Mouse (Mus musculus) cortical plate, adult 2 months (tissue): Measurements from ENCODE around the gene Fcho1. TPM values are rescaled to one million over a fixed set of nuclear protein-coding genes. Genes with fewer than 3 reads are reported as not detected.

Experiments used
- H3K27ac ChIP-seq: fragments of 200-500 bp; 2 replicates; pipeline ENCODE4 v1.5.1; 2012; ENCODE audit warnings: low read length, control low read depth, inconsistent platforms; ENCODE audit not compliant: insufficient read depth
- H3K4me1 ChIP-seq: fragments of 200-500 bp; 2 replicates; pipeline ENCODE4 v1.6.1; 2011; ENCODE audit warnings: low read length; ENCODE audit not compliant: control insufficient read depth, insufficient read depth
- H3K4me3 ChIP-seq: fragments of 200-500 bp; 2 replicates; pipeline ENCODE4 v1.5.1; 2011; ENCODE audit warnings: mild to moderate bottlenecking, low read length, control low read depth; ENCODE audit not compliant: insufficient read depth
- CTCF ChIP-seq: fragments of 200-500 bp; IDR thresholded peaks from 2 replicates; pipeline ENCODE4 v1.5.1; 2011; ENCODE audit warnings: mild to moderate bottlenecking, control low read depth, low read length; ENCODE audit not compliant: insufficient read depth; ENCODE audit errors: extremely low read depth
- POLR2A ChIP-seq: fragments of 200-500 bp; IDR thresholded peaks from 2 replicates; pipeline ENCODE4 v1.6.1; 2011; ENCODE audit warnings: mild to moderate bottlenecking, low read length, control low read depth; ENCODE audit not compliant: insufficient read depth; ENCODE audit errors: extremely low read depth
- polyA plus RNA-seq: library from polyadenylated mRNA; depleted of rRNA; stranded (reverse); fragments of >200 nt; gene quantifications from 2 replicates; pipeline ENCODE4 v1.2.3, GENCODE M21; 2012

The Fcho1 gene
- polyA plus RNA-seq, 1 experiment, result 218 TPM

DNA sequence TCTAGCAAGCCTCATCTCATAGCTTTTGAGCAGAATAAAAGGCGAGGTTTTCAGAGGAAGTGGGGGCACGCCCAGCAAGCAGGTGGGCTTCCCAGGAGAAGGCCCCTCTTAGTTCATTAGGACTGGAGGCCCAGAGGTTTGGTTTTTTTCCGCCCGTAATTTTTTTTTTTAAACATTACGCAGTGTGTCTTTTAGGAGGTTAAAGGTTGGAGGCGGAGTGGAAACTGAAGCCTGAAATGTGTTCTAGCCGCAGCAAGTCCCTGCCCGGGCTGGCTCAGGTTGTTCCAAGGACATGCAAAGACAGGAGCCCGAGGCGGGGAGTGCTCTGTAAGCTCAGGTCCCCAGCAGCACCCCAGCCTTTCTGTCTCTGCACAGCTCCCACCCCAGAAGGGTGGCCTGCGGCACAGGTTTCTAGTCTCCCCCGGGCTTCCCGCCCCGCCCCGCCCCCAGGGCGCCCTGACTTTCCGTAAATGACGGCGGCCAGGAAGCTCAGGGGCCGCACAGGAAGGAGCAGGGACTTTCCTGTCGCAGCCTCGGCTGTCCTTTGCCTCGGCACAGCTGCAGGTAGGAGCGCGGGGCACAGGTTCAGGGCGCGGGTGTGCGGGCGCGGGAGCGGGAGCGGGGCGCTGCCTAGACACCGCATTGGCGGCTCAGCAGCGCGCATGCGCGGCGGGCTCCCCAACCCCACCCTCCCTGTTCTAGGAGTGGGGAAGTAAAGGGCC is 49.3 kb downstream of the Fcho1 start, which contains the start of gene Jak3:
Gene Jak3, plus strand, starts transcription at position 277 of the 722 bp plus-strand sequence.
- H3K27ac ChIP-seq, result peak within 1 kb of the TSS; percentile 60; the same call in 1 of the 2 replicates
- TF ChIP-seq CTCF (no peak), POLR2A (peak; percentile 39; the same call in 1 of the 2 replicates)

GRCm38 (mm10) chr8:71675456-71676019 is 50.0 kb downstream of the Fcho1 start:
- TF ChIP-seq POLR2A (no peak), CTCF (no peak)
- Histone ChIP-seq H3K4me3 (peak overlapping the region; percentile 67), H3K27ac (no peak overlapping the region), H3K4me1 (peaks cover 4% of the 10 kb centered on the region; the same call in 1 of the 2 replicates)

More for the DNA sequence above, 49.3 kb downstream of the Fcho1 start, which contains the start of gene Jak3:
- H3K4me1 ChIP-seq, result peaks cover 4% of the 10 kb centered on the region; the same call in 1 of the 2 replicates
- peak within 1 kb of the TSS; percentile 67 for H3K4me3 ChIP-seq

DNA sequence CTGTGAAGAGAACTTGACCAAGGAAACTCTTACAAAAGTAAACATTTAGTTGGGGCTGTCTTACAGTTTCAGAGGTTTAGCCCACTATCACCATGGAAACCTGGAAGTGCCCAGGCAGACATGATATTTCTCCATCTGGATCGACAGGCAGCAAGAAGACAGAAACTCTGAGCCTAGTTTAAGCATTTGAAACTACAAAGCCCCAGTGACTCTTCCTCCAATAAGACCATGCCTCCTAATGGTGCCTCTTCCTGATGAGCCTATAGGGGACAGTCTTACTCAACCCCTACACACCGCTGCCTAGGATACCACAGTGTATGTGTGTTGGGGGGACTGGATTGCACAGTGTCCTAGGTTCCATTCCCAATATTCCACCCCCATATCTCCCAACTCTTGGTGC is 51.4 kb downstream of the Fcho1 start:
- TF ChIP-seq CTCF (no peak), POLR2A (no peak)
- H3K27ac ChIP-seq, result no peak overlapping the region
- no peak overlapping the region for H3K4me3 ChIP-seq
- H3K4me1 ChIP-seq, result peaks cover 9% of the 10 kb centered on the region

- Histone ChIP-seq H3K4me3 (peak overlapping the region; percentile 98; the same call in 1 of the 2 replicates), H3K4me1 (peaks cover 15% of the 10 kb centered on the region), H3K27ac (peak overlapping the region; percentile 91; the same call in 1 of the 2 replicates)
- no peak for TF ChIP-seq CTCF
- TF ChIP-seq POLR2A, result no peak
Observed at GRCm38 (mm10) chr8:71672168-71672735, 53.3 kb downstream of the Fcho1 start.

DNA sequence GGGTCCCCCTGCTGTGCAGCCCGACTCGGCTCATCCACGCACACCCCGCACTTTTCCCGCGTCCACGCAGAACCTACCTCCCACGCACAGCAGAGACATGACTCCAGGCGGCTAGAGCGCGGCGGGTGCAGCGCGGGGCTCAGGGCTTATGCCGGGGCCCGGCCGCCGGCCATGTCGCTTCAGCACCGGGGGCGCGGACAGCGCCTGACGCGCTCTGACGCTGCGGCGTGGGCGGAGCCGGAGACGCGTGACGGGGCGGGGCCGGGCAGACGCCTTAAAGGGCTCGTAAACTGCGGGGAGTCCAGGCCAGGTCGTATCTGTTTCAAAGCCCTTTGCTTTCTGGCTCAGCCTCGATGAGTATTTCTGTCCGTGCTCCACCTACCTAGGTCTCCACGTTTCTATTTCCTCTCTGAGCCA is 54.0 kb downstream of the Fcho1 start, which contains the start of gene Unc13a:
Gene Unc13a, minus strand, starts transcription at position 209 of the 417 bp plus-strand sequence.
- Histone ChIP-seq H3K4me3 (peak within 1 kb of the TSS; percentile 98), H3K4me1 (peaks cover 17% of the 10 kb centered on the region), H3K27ac (peak within 1 kb of the TSS; percentile 95)
- TF ChIP-seq POLR2A (peak; percentile 78), CTCF (no peak)

GRCm38 (mm10) chr8:71670621-71671548 is 54.6 kb downstream of the Fcho1 start:
- H3K27ac ChIP-seq, result peak overlapping the region; percentile 95
- H3K4me3 ChIP-seq, result peak overlapping the region; percentile 98
- H3K4me1 ChIP-seq, result peaks cover 17% of the 10 kb centered on the region
- no peak for TF ChIP-seq POLR2A
- TF ChIP-seq CTCF, result no peak

DNA sequence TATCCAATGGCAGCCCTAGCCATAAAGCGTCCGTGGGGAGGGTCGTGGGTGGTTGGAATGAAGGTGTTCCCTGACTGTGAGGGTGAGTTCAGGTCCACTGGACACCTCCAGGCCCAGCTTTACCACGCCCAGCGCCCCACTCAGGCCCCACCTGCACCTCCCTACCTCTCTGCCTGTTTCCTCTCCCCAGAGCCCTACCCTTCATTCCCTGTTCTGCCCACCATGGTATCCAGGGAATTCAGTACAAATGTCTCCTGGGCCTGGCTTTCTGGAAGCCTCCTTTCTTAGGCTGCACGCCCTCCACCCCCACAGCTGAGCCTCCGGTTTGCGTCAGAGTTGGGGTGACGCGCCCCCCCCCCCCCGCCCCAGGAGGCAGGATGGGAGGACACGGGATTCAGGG is 55.3 kb downstream of the Fcho1 start:
- Histone ChIP-seq H3K4me3 (peak overlapping the region; percentile 98), H3K4me1 (peaks cover 14% of the 10 kb centered on the region), H3K27ac (peak overlapping the region; percentile 19; the same call in 1 of the 2 replicates)
- TF ChIP-seq CTCF (no peak), POLR2A (no peak)

GRCm38 (mm10) chr8:71668220-71668975 is 57.1 kb downstream of the Fcho1 start:
- Histone ChIP-seq H3K27ac (0 out of 2 replicates have a peak overlapping the region, but pooled peaks have one; percentile 18), H3K4me3 (peak overlapping the region; percentile 1; the same call in 1 of the 2 replicates), H3K4me1 (peaks cover 14% of the 10 kb centered on the region)
- no peak for TF ChIP-seq CTCF
- no peak for TF ChIP-seq POLR2A
